Mouse (Mus musculus): ENCODE data around the gene Lrrc38. TPM values are rescaled to one million over a fixed set of nuclear protein-coding genes. Genes with fewer than 3 reads are reported as not detected.

Gene Lrrc38
- polyA plus RNA-seq (2015; fragmentation: Nextera tagmentation; extraction: Ambion mirVana) = 0.16 TPM in 1 of 2 replicates, not detected in the other

DNA sequence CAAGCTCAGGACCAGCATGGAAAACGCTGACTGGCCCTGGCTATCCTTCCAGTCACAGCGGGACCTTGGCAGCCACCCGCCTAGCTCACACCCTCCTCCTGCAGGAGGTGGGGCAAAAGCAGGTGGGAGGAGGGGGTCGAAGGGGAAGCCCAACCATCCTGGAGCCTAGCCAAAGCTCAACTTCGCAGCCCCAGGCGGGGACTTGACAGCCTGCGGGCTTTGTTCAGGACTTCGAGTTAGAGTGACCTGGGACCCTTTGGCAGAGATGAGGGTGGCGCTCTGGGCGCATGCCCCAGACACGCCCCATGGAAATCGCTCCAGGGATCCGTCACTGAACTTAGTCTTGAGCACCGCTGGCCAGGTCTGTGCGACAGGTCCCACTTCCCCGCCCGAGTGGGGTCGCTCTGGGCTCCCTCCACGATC is at the start of gene Lrrc38:
TSS of gene Lrrc38 (plus strand) at position 274 of the 423 bp plus-strand sequence.
- Histone ChIP-seq H3K4me3 (ENCODE audit: low read length) (peak within 1 kb of the TSS; percentile 46), H3K27me3 (ENCODE audit: control insufficient read depth, insufficient read depth, low read depth, low read length) (peaks cover 37% of the 10 kb centered on the region), H3K4me2 (ENCODE audit: low read depth, low read length) (peak within 1 kb of the TSS; percentile 72), H3K27ac (ENCODE audit: low read length) (no peak within 1 kb of the TSS), H3K9ac (ENCODE audit: low read length) (0 out of 2 replicates have a peak within 1 kb of the TSS, but pooled peaks have one; percentile 23), H3K9me3 (ENCODE audit: control insufficient read depth, low read length) (no peaks in the 10 kb centered on the region), H3K36me3 (ENCODE audit: control insufficient read depth, insufficient read depth, low read length) (no peaks in the 10 kb centered on the region), H3K4me1 (replicated peaks; ENCODE audit: control insufficient read depth, insufficient read depth, low read length) (peaks cover 5% of the 10 kb centered on the region)
- WGBS = 0% methylated on average over 19 of the region's 19 CpGs
- peak; percentile 64; the same call in 1 of the 2 replicates for ATAC-seq (ENCODE audit: low read depth)

DNA sequence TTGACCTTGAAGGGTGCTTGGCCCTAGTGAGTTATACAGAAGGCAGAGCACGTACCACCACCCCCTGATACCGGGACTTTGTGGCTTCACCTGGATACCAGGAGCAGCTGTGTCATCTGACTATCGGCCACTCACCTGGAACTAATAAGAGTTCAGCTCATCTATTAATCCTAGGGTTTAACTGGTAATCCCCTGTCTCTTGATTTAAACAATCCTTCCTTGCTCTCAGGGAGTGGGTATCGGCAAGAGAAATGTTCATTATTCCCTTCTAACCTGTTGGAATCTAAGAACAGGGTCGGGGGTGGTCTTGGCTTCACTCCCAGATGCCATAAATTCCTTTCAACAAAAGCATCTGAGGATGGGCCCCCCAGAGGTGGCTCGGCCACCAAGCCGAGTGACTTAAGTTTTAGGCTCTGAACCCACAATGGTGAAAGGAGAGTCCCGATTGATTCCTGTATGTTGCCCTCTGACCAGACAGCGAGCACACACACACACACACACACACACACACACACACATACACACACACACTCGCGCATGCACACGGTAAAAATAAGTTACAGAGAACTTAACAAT is 49.4 kb upstream of the Lrrc38 start:
- Histone ChIP-seq H3K27ac (ENCODE audit: low read length) (no peak overlapping the region), H3K9ac (ENCODE audit: low read length) (peak overlapping the region; percentile 11; the same call in 1 of the 2 replicates)
- 8% methylated on average over 12 of the region's 12 CpGs for WGBS

DNA sequence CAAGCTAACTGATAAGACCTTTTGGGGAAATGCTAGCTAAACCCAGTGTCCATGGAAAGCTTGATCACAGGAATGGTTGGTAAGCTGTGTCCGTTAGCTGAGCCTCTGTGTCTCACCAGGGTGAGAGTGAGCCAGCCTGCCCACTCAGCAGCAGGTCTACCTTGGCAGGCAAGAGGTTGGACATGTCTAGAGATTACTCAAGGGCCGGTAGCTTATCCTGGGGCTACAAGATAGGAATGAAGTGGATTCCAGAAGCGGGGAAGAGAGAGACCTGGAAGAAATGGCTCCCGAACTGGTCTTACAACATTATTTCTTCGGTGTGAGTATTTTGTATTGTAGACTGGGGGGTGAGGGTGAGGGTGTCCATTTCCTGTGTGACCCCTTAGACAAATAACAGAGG is 48.5 kb upstream of the Lrrc38 start:
- Histone ChIP-seq H3K27me3 (ENCODE audit: control insufficient read depth, insufficient read depth, low read depth, low read length) (no peaks in the 10 kb centered on the region; the same call in 1 of the 2 replicates), H3K4me3 (ENCODE audit: low read length) (no peak overlapping the region), H3K27ac (ENCODE audit: low read length) (no peak overlapping the region), H3K4me1 (replicated peaks; ENCODE audit: control insufficient read depth, insufficient read depth, low read length) (peaks cover 12% of the 10 kb centered on the region), H3K36me3 (ENCODE audit: control insufficient read depth, insufficient read depth, low read length) (no peaks in the 10 kb centered on the region), H3K4me2 (ENCODE audit: low read depth, low read length) (no peak overlapping the region), H3K9ac (ENCODE audit: low read length) (no peak overlapping the region), H3K9me3 (ENCODE audit: control insufficient read depth, low read length) (no peaks in the 10 kb centered on the region)
- WGBS = 44% methylated on average over 5 of the region's 5 CpGs
- peak; percentile 63 for ATAC-seq (ENCODE audit: low read depth)

More for the DNA sequence above, 49.4 kb upstream of the Lrrc38 start:
- H3K27me3 ChIP-seq (ENCODE audit: control insufficient read depth, insufficient read depth, low read depth, low read length) = no peaks in the 10 kb centered on the region; the same call in 1 of the 2 replicates
- ATAC-seq (ENCODE audit: low read depth) = no peak
- H3K36me3 ChIP-seq (ENCODE audit: control insufficient read depth, insufficient read depth, low read length) = no peaks in the 10 kb centered on the region
- no peaks in the 10 kb centered on the region for H3K9me3 ChIP-seq (ENCODE audit: control insufficient read depth, low read length)
- peak overlapping the region; percentile 47 for H3K4me3 ChIP-seq (ENCODE audit: low read length)
- peaks cover 19% of the 10 kb centered on the region for H3K4me1 ChIP-seq (replicated peaks; ENCODE audit: control insufficient read depth, insufficient read depth, low read length)
- peak overlapping the region; percentile 60 for H3K4me2 ChIP-seq (ENCODE audit: low read depth, low read length)

DNA sequence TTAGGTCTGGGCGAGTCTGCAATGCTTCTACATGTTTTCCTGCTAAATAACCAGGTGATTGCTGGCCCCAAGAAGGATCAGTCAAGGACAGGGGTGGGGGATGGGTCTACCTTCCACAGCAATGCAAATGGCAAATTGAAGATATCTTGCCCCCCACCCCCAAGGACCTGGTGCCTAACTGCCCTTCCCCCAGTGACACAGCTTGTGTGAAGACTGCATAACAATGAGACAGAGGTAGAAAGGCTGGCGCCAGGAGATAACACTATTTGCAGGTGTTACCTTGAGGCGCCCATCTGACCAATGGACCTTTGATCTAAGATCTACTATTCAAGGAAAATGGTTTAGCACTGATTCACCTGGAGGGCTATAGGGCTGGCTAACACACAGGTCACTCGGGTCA is 47.7 kb upstream of the Lrrc38 start:
- no peak for ATAC-seq (ENCODE audit: low read depth)
- H3K4me2 ChIP-seq (ENCODE audit: low read depth, low read length) = no peak overlapping the region
- 49% methylated on average over 4 of the region's 4 CpGs for WGBS
- peaks cover 9% of the 10 kb centered on the region for H3K4me1 ChIP-seq (replicated peaks; ENCODE audit: control insufficient read depth, insufficient read depth, low read length)
- H3K27me3 ChIP-seq (ENCODE audit: control insufficient read depth, insufficient read depth, low read depth, low read length) = no peaks in the 10 kb centered on the region; the same call in 1 of the 2 replicates
- H3K36me3 ChIP-seq (ENCODE audit: control insufficient read depth, insufficient read depth, low read length) = no peaks in the 10 kb centered on the region
- H3K4me3 ChIP-seq (ENCODE audit: low read length) = no peak overlapping the region
- H3K27ac ChIP-seq (ENCODE audit: low read length) = no peak overlapping the region
- no peaks in the 10 kb centered on the region for H3K9me3 ChIP-seq (ENCODE audit: control insufficient read depth, low read length)
- H3K9ac ChIP-seq (ENCODE audit: low read length) = no peak overlapping the region

DNA sequence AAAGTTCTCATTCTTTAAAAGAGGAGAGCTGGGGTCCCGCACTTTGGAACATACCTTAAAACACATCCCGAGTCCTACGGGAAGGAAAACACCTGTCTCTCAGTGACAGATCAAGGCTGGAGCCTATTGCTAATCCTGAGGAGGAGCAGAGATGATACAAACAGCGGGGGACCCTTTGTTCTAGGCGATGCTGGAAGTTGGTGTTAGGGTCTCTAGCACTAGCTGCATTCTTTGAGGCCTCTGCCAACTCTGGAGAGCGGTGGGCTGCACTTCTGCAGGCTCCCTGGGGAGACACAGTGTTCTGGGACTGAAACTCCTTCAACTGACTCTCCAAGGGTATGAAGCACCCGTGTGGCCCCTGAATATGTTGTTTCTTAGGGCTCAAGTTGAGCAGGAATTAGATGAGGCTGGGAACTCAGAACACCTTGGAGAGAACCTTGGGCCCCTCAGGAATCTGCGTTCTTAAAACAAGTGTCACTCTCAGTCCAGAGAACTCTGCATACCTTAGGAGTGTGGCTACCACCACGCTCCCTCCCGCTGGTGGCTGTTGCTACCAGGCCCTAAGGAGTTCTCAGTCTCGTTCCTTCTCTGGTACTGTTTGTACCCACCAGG is 47.2 kb upstream of the Lrrc38 start:
- Histone ChIP-seq H3K9ac (ENCODE audit: low read length) (no peak overlapping the region), H3K27me3 (ENCODE audit: control insufficient read depth, insufficient read depth, low read depth, low read length) (no peaks in the 10 kb centered on the region; the same call in 1 of the 2 replicates), H3K36me3 (ENCODE audit: control insufficient read depth, insufficient read depth, low read length) (no peaks in the 10 kb centered on the region), H3K4me1 (replicated peaks; ENCODE audit: control insufficient read depth, insufficient read depth, low read length) (peaks cover 5% of the 10 kb centered on the region), H3K4me3 (ENCODE audit: low read length) (no peak overlapping the region), H3K27ac (ENCODE audit: low read length) (no peak overlapping the region), H3K9me3 (ENCODE audit: control insufficient read depth, low read length) (no peaks in the 10 kb centered on the region), H3K4me2 (ENCODE audit: low read depth, low read length) (no peak overlapping the region)
- WGBS = 29% methylated on average over 11 of the region's 11 CpGs
- no peak for ATAC-seq (ENCODE audit: low read depth)

DNA sequence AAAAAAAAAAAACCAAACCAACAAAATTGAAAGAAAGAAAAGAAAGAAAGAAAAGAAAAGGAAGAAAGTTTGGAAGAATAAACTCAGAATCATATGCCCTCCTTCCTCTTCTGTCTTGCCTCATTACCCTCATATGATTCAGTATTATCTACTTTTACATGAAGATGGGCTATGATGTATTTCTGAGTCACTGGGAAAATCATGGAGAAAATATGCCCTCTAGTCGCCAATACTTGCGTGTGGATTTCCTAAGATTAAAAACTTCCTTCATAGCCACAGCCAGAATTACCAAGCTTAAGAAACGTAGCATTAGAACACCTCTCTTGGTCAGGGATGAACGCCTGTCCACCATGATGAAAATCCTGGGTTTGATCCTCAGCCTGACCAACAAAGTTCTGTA is 44.5 kb upstream of the Lrrc38 start:
- WGBS = 84% methylated on average over 4 of the region's 4 CpGs
- no peak overlapping the region for H3K9ac ChIP-seq (ENCODE audit: low read length)

DNA sequence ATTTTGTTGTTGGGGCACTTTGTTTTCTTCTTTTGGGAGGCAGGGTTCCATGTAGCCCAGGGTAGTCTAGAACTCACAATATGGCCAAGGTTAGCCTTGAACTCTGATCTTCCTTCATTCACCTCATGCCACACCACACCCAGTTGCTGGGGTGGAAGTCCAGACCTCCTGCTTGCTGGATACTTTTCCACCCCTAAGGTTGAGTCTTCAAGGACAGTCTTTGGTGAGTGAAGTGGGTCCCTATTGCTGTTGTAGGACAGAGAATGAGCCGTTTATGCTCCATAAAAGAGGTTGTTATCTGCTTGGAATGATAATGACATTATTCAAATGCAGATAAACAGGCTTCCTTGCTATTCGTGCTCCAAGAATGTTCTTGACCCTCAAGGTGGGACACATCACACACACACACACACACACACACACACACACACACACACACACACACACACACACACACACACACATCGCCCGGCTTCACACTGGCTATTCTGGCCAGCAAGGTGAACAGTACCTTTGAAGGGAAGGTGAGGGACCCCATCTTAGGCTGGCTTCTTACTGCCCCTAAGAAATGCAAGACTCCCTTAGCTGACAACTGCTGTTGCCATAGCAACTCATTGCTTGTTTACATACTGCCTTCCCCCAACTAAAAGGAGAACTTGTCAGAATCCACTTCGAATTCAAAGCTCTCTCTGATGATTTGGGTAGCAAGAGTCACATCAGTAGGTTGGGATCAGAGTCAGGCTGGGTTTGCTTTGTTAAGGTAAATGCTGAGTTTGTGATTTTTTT is 43.4 kb upstream of the Lrrc38 start:
- 45% methylated on average over 5 of the region's 5 CpGs for WGBS
- ATAC-seq (ENCODE audit: low read depth) = no peak
- no peaks in the 10 kb centered on the region for H3K4me1 ChIP-seq (replicated peaks; ENCODE audit: control insufficient read depth, insufficient read depth, low read length)
- H3K9ac ChIP-seq (ENCODE audit: low read length) = no peak overlapping the region
- no peaks in the 10 kb centered on the region for H3K27me3 ChIP-seq (ENCODE audit: control insufficient read depth, insufficient read depth, low read depth, low read length)
- H3K4me3 ChIP-seq (ENCODE audit: low read length) = no peak overlapping the region
- H3K36me3 ChIP-seq (ENCODE audit: control insufficient read depth, insufficient read depth, low read length) = no peaks in the 10 kb centered on the region
- H3K9me3 ChIP-seq (ENCODE audit: control insufficient read depth, low read length) = no peaks in the 10 kb centered on the region
- H3K27ac ChIP-seq (ENCODE audit: low read length) = no peak overlapping the region
- H3K4me2 ChIP-seq (ENCODE audit: low read depth, low read length) = no peak overlapping the region

More for the DNA sequence above, 44.5 kb upstream of the Lrrc38 start:
- Histone ChIP-seq H3K4me1 (replicated peaks; ENCODE audit: control insufficient read depth, insufficient read depth, low read length) (0 out of 2 replicates have a peak, but pooled peaks cover 2% of the 10 kb centered on the region), H3K4me2 (ENCODE audit: low read depth, low read length) (no peak overlapping the region), H3K9me3 (ENCODE audit: control insufficient read depth, low read length) (no peaks in the 10 kb centered on the region), H3K27ac (ENCODE audit: low read length) (no peak overlapping the region), H3K27me3 (ENCODE audit: control insufficient read depth, insufficient read depth, low read depth, low read length) (no peaks in the 10 kb centered on the region), H3K4me3 (ENCODE audit: low read length) (no peak overlapping the region), H3K36me3 (ENCODE audit: control insufficient read depth, insufficient read depth, low read length) (no peaks in the 10 kb centered on the region)
- ATAC-seq (ENCODE audit: low read depth) = no peak

DNA sequence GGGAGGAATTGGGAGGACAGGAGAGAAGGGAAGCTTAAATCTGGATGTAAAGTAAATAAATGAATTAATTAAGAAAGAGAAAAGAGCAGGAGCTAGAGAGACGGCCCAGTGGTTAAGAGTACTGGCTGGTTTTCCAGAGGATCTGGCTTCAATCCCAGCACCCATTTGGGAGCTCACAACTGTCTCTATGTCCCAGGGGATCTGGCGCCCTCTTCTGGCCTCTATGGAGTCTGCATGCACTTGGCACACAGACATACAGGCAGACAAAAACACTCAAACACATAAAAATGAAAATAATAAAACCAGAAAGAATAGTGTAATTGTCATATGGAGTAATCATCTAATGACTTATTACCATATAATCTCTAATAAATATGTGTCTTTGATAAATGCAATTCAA is 38.2 kb upstream of the Lrrc38 start:
- Histone ChIP-seq H3K4me2 (ENCODE audit: low read depth, low read length) (no peak overlapping the region), H3K4me3 (ENCODE audit: low read length) (no peak overlapping the region), H3K27me3 (ENCODE audit: control insufficient read depth, insufficient read depth, low read depth, low read length) (no peaks in the 10 kb centered on the region), H3K9ac (ENCODE audit: low read length) (no peak overlapping the region), H3K27ac (ENCODE audit: low read length) (no peak overlapping the region), H3K9me3 (ENCODE audit: control insufficient read depth, low read length) (no peaks in the 10 kb centered on the region), H3K36me3 (ENCODE audit: control insufficient read depth, insufficient read depth, low read length) (no peaks in the 10 kb centered on the region), H3K4me1 (replicated peaks; ENCODE audit: control insufficient read depth, insufficient read depth, low read length) (no peaks in the 10 kb centered on the region)
- 41% methylated on average over 2 of the region's 2 CpGs for WGBS
- no peak for ATAC-seq (ENCODE audit: low read depth)

DNA sequence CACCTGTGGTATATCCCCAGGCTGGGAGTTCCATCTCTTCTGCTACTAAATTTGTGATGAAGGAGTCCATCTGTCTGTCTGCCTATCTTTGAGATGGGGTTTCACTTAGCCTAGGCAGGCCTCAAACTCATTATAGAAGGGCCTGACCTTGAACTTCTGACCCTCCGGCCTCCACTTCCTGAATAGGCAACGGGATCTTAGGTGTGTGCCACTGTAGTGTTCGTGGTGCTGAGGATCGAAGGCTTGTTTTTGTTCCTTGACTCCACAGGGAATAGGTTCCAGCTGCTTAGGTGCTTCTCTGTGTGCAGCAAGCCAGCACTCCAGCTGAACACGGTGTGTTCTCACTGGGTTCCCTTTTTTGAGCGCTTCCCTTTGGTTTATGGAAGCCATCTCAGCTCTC is 36.3 kb upstream of the Lrrc38 start:
- Histone ChIP-seq H3K9ac (ENCODE audit: low read length) (no peak overlapping the region), H3K4me3 (ENCODE audit: low read length) (no peak overlapping the region), H3K36me3 (ENCODE audit: control insufficient read depth, insufficient read depth, low read length) (no peaks in the 10 kb centered on the region), H3K9me3 (ENCODE audit: control insufficient read depth, low read length) (no peaks in the 10 kb centered on the region), H3K27me3 (ENCODE audit: control insufficient read depth, insufficient read depth, low read depth, low read length) (no peaks in the 10 kb centered on the region), H3K4me2 (ENCODE audit: low read depth, low read length) (no peak overlapping the region), H3K4me1 (replicated peaks; ENCODE audit: control insufficient read depth, insufficient read depth, low read length) (no peaks in the 10 kb centered on the region), H3K27ac (ENCODE audit: low read length) (no peak overlapping the region)
- no peak for ATAC-seq (ENCODE audit: low read depth)
- 67% methylated on average over 6 of the region's 6 CpGs for WGBS

All from lung, embryonic 16.5 days (tissue).